Mouse (Mus musculus): ENCODE data around the gene Hydin.

GRCm38 (mm10) chr8:110382751-110383150, 116.0 kb downstream of the Hydin start:
- TF ChIP-seq CTCF (IDR thresholded peaks at IDR 0.05; ENCODE audit: borderline replicate concordance, insufficient read depth, low read depth, low read length) (no peak), POLR2A (IDR thresholded peaks at IDR 0.05; ENCODE audit: borderline replicate concordance, insufficient read depth, low read length) (no peak)
